8 mouse cellular contexts compared by ENCODE assay signal in the genomic region with DNA sequence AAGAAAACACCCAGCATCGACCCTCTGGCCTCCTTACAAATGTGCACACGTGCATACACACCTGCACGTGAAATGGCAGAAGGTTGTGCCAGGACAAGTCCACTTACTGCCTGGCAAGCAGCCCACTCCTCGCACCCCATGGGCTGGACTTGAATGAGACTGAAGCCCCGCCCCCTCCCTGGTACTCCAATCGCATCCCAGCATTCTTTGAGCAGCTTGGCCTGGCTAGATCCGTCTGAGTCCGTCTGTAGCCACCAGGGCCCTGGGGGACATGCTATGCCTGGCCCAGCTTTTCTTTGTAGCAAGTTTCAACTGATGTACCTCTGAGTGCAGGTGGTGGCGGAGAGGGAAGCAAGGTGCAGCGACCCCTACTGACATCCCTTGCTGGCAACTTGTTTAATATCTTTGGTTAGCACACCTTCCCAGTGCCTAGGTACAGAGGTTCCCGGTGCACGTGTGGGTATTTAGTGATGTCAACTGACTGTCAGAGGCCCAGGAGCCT. TPM values are rescaled to one million over a fixed set of nuclear protein-coding genes. Genes with fewer than 3 reads are reported as not detected.
DNase-seq lines count a peak whose midpoint lies in the region; ATAC-seq and TF ChIP-seq lines count a peak whose summit lies in the region.

No protein-coding gene starts in this region.

- peak; percentile 58 for TF ChIP-seq CTCF in layer of hippocampus, adult 2 months (conservative IDR thresholded peaks at IDR 0.05)

- peak overlapping the region; percentile 47 for H3K9ac ChIP-seq in heart, embryonic 14.5 days (ENCODE audit: low read length)
- H3K9ac ChIP-seq in stomach, embryonic 15.5 days = no peak overlapping the region

- H3K9me3 ChIP-seq in heart, embryonic 14.5 days (ENCODE audit: control insufficient read depth, low read length) = no peaks in the 10 kb centered on the region
- no peaks in the 10 kb centered on the region for H3K9me3 ChIP-seq in stomach, embryonic 15.5 days

- no peak for DNase-seq in layer of hippocampus, adult 2 months (ENCODE audit: low spot score in 2 of 2)
- DNase-seq in layer of hippocampus, adult 8-10 months (ENCODE audit: low spot score in 2 of 2) = no peak
- DNase-seq in kidney, postnatal 36 days = peak; percentile 91 to 95
- DNase-seq in frontal cortex, postnatal 36 days (ENCODE audit: low spot score in 2 of 2) = no peak

- H3K36me3 ChIP-seq in heart, embryonic 14.5 days (ENCODE audit: control insufficient read depth, insufficient read depth, low read length) = peaks cover 40% of the 10 kb centered on the region
- H3K36me3 ChIP-seq in stomach, embryonic 15.5 days = peaks cover 23% of the 10 kb centered on the region; the same call in 1 of the 2 replicates

- H3K4me1 ChIP-seq in heart, embryonic 14.5 days (ENCODE audit: control insufficient read depth in 2 of 2, insufficient read depth in 2 of 2, low read length in 2 of 2) = peaks cover 20 to 38% of the 10 kb centered on the region in 2 experiments
- peaks cover 18% of the 10 kb centered on the region; the same call in 1 of the 2 replicates for H3K4me1 ChIP-seq in stomach, embryonic 15.5 days

- H3K27ac ChIP-seq in layer of hippocampus, adult 2 months = no peak overlapping the region
- H3K27ac ChIP-seq in heart, embryonic 14.5 days (replicated peaks in 1 of 2; ENCODE audit: control insufficient read depth in 1 of 2, insufficient read depth in 1 of 2, low read depth in 2 of 2, low read length in 2 of 2) = peak overlapping the region; percentile 58 to 79; a peak in 3 of 4 replicates
- H3K27ac ChIP-seq in stomach, embryonic 15.5 days = peak overlapping the region; percentile 17; the same call in 1 of the 2 replicates

- peak; percentile 34 for ATAC-seq in common myeloid progenitor, adult 5-6 weeks (replicated peaks; ENCODE audit: low read depth, poor library complexity, severe bottlenecking)
- ATAC-seq in heart, embryonic 14.5 days (ENCODE audit: insufficient number of reproducible peaks, insufficient read depth, low FRiP score, low read depth) = peak; percentile 49
- peak; percentile 36 for ATAC-seq in megakaryocyte progenitor cell, adult 5-6 weeks (replicated peaks; ENCODE audit: poor library complexity)
- ATAC-seq in stomach, embryonic 15.5 days (ENCODE audit: insufficient read depth, low FRiP score, low read depth) = peak; percentile 51

- H3K4me2 ChIP-seq in heart, embryonic 14.5 days (ENCODE audit: low read length) = peak overlapping the region; percentile 41
- peak overlapping the region; percentile 11 for H3K4me2 ChIP-seq in stomach, embryonic 15.5 days

- H3K4me3 ChIP-seq in layer of hippocampus, adult 2 months = no peak overlapping the region
- H3K4me3 ChIP-seq in heart, embryonic 14.5 days (ENCODE audit: control insufficient read depth in 1 of 2, insufficient read depth in 1 of 2, low read depth in 1 of 2, low read length in 2 of 2) = no peak overlapping the region
- no peak overlapping the region for H3K4me3 ChIP-seq in stomach, embryonic 15.5 days (replicated peaks)

- 5% methylated on average over 12 of the region's 12 CpGs for WGBS in heart, embryonic 14.5 days
- 13% methylated on average over 12 of the region's 12 CpGs for WGBS in stomach, embryonic 15.5 days

- no peaks in the 10 kb centered on the region for H3K27me3 ChIP-seq in heart, embryonic 14.5 days (ENCODE audit: control insufficient read depth, insufficient read depth, low read length)
- H3K27me3 ChIP-seq in stomach, embryonic 15.5 days (replicated peaks) = no peaks in the 10 kb centered on the region

RNA-seq across cellular contexts. Expression of a gene that starts 12.3 kb away (rescaled TPM):
- 1 to 10 TPM; 9.2 to 9.9 TPM for total RNA-seq in layer of hippocampus, adult 2 months (2021)
- 10 to 100 TPM in 2 of 4 experiments, 1 to 10 TPM in 2; 9.2 to 16.4 (median 10.5) TPM for total RNA-seq in layer of hippocampus, adult 8-10 months (2022)
- 36.0 and 38.4 TPM in 2 replicates for total RNA-seq in common myeloid progenitor, adult 5-6 weeks (2017)
- 10.6 and 11.2 TPM in 2 replicates for polyA plus RNA-seq in heart, embryonic 14.5 days (2014; fragmentation: Nextera tagmentation; extraction: Ambion mirVana)
- total RNA-seq in megakaryocyte progenitor cell, adult 5-6 weeks (2015) = 11.0 and 13.4 TPM in 2 replicates
- 22.7 and 27.0 TPM in 2 replicates for total RNA-seq in megakaryocyte progenitor cell, adult 5-6 weeks (2017)
- polyA plus RNA-seq in stomach, embryonic 15.5 days (2015; fragmentation: Nextera tagmentation; extraction: Ambion mirVana) = 16.1 and 18.3 TPM in 2 replicates

RNA-seq across cellular contexts. Expression of a gene that starts 16.1 kb away (rescaled TPM):
- 1 to 10 TPM in 1 of 2 experiments, under 1 TPM in 1; 0.25 to 1.9 TPM for total RNA-seq in layer of hippocampus, adult 2 months (2021)
- total RNA-seq in layer of hippocampus, adult 8-10 months (2022) = 1 to 10 TPM in 1 of 4 experiments, under 1 TPM in 3; 0.37 to 1.1 (median 0.68) TPM
- total RNA-seq in common myeloid progenitor, adult 5-6 weeks (2017) = 0.14 TPM in 1 of 2 replicates, not detected in the other
- 0.05 and 0.19 TPM in 2 replicates for polyA plus RNA-seq in heart, embryonic 14.5 days (2014; fragmentation: Nextera tagmentation; extraction: Ambion mirVana)
- 0.10 TPM in 1 of 2 replicates, not detected in the other for total RNA-seq in megakaryocyte progenitor cell, adult 5-6 weeks (2015)
- not detected in 2 replicates for total RNA-seq in megakaryocyte progenitor cell, adult 5-6 weeks (2017)
- 27.8 and 32.3 TPM in 2 replicates for polyA plus RNA-seq in stomach, embryonic 15.5 days (2015; fragmentation: Nextera tagmentation; extraction: Ambion mirVana)

RNA-seq across cellular contexts. Expression of a gene that starts 22.6 kb away (rescaled TPM):
- not detected for total RNA-seq in layer of hippocampus, adult 2 months (2021)
- total RNA-seq in layer of hippocampus, adult 8-10 months (2022) = not detected
- total RNA-seq in common myeloid progenitor, adult 5-6 weeks (2017) = not detected in 2 replicates
- not detected in 2 replicates for polyA plus RNA-seq in heart, embryonic 14.5 days (2014; fragmentation: Nextera tagmentation; extraction: Ambion mirVana)
- not detected in 2 replicates for total RNA-seq in megakaryocyte progenitor cell, adult 5-6 weeks (2015)
- total RNA-seq in megakaryocyte progenitor cell, adult 5-6 weeks (2017) = not detected in 2 replicates
- polyA plus RNA-seq in stomach, embryonic 15.5 days (2015; fragmentation: Nextera tagmentation; extraction: Ambion mirVana) = not detected in 2 replicates

RNA-seq across cellular contexts. Expression of a gene that starts 23.0 kb away (rescaled TPM):
- total RNA-seq in layer of hippocampus, adult 2 months (2021) = 10 to 100 TPM; 20.1 to 20.3 TPM
- total RNA-seq in layer of hippocampus, adult 8-10 months (2022) = 10 to 100 TPM; 17.6 to 19.2 (median 18.5) TPM
- total RNA-seq in common myeloid progenitor, adult 5-6 weeks (2017) = 24.5 and 24.8 TPM in 2 replicates
- polyA plus RNA-seq in heart, embryonic 14.5 days (2014; fragmentation: Nextera tagmentation; extraction: Ambion mirVana) = 41.1 and 44.5 TPM in 2 replicates
- total RNA-seq in megakaryocyte progenitor cell, adult 5-6 weeks (2015) = 27.3 and 30.9 TPM in 2 replicates
- total RNA-seq in megakaryocyte progenitor cell, adult 5-6 weeks (2017) = 24.6 and 32.5 TPM in 2 replicates
- 73.5 and 74.9 TPM in 2 replicates for polyA plus RNA-seq in stomach, embryonic 15.5 days (2015; fragmentation: Nextera tagmentation; extraction: Ambion mirVana)

RNA-seq across cellular contexts. Expression of a gene that starts 28.2 kb away (rescaled TPM):
- total RNA-seq in layer of hippocampus, adult 2 months (2021) = 100 to 1,000 TPM in 1 of 2 experiments, 10 to 100 TPM in 1; 94.7 to 103 TPM
- 100 to 1,000 TPM in 1 of 4 experiments, 10 to 100 TPM in 3; 80.3 to 100 (median 97.2) TPM for total RNA-seq in layer of hippocampus, adult 8-10 months (2022)
- total RNA-seq in common myeloid progenitor, adult 5-6 weeks (2017) = 20.4 and 32.7 TPM in 2 replicates
- 17.1 and 19.8 TPM in 2 replicates for polyA plus RNA-seq in heart, embryonic 14.5 days (2014; fragmentation: Nextera tagmentation; extraction: Ambion mirVana)
- total RNA-seq in megakaryocyte progenitor cell, adult 5-6 weeks (2015) = 63.8 and 65.1 TPM in 2 replicates
- total RNA-seq in megakaryocyte progenitor cell, adult 5-6 weeks (2017) = 41.0 and 47.0 TPM in 2 replicates
- 19.2 and 21.3 TPM in 2 replicates for polyA plus RNA-seq in stomach, embryonic 15.5 days (2015; fragmentation: Nextera tagmentation; extraction: Ambion mirVana)

Comparison
In these comparisons a context has a peak if more than half of its experiments do, and no peak if none do; other contexts are left out.
1. DNase-seq: peak in kidney, postnatal 36 days (2 of 2); none in layer of hippocampus, adult 2 months (0 of 2), layer of hippocampus, adult 8-10 months (0 of 2) and frontal cortex, postnatal 36 days (0 of 2).
2. Peak in every context shown above with its lines, with median percentiles within 50 percentile points of each other: ATAC-seq.